13 mouse cellular contexts compared by ENCODE assay signal in the genomic region with DNA sequence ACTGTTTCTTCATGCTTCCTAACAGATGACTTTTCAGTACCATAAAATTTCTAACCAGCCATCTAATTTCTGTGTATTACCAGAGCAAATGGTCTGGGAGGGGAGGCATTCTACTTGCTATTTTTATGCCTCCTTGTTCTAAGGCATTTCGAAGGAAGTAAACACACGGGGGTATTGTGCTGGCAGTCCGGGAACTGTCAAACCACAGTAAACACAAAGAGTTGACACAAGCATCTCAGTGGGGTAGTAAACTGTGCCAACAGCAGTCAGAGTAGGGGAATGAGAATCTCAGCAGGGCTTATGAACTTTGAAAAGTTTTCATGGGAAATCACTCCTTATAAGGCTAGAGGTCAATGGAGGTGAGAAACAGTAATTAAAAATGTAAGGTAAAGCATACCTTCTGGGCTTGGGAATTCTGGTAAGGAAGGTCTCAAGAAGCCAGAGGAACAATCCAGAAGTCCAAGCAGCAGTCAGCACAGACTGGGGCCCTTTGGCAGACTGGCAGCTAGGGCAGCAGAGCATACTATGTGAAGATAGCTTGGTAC. TPM values are rescaled to one million over a fixed set of nuclear protein-coding genes. Genes with fewer than 3 reads are reported as not detected.
A peak's percentile ranks its signal among the peaks of the same experiment; 100 is the strongest.
DNase-seq lines count a peak whose midpoint lies in the region; ATAC-seq and TF ChIP-seq lines count a peak whose summit lies in the region.
"Had no signal": no experiment of that assay in that cellular context is flagged by ENCODE, and none has a peak within 500 bp of the region (broad histone marks: within the 10 kb centered on the region; RNA-seq: fewer than 3 reads in every experiment).

No protein-coding gene starts in this region.

- WGBS in heart, embryonic 12.5 days: 50% methylated on average over 3 of the region's 3 CpGs
- 5% methylated on average over 3 of the region's 3 CpGs for WGBS in lung, adult 2 months
- 48% methylated on average over 3 of the region's 3 CpGs for WGBS in kidney, embryonic 16.5 days
- 9% methylated on average over 3 of the region's 3 CpGs for WGBS in macrophage (ENCODE audit: missing documents)
- 70% methylated on average over 3 of the region's 3 CpGs for whole genome bisulfite sequencing in forebrain, embryonic 10.5 days

- H3K4me2 ChIP-seq in heart, embryonic 12.5 days: no peak overlapping the region
- no peak overlapping the region for H3K4me2 ChIP-seq in kidney, embryonic 16.5 days (replicated peaks; ENCODE audit: low read depth, low read length)
- H3K4me2 ChIP-seq: limb, embryonic 13.5 days had no signal

- no peak for TF ChIP-seq CTCF in lung, adult 2 months (IDR thresholded peaks at IDR 0.05; ENCODE audit: insufficient read depth, low read length)

- ATAC-seq in heart, embryonic 12.5 days (ENCODE audit: insufficient number of reproducible peaks, low FRiP score): no peak
- ATAC-seq in kidney, embryonic 16.5 days (ENCODE audit: low FRiP score, low TSS enrichment): no peak

- H3K9me3 ChIP-seq in heart, embryonic 12.5 days (replicated peaks): no peaks in the 10 kb centered on the region
- H3K9me3 ChIP-seq in kidney, embryonic 16.5 days (ENCODE audit: low read length): no peaks in the 10 kb centered on the region
- H3K9me3 ChIP-seq in forebrain, embryonic 10.5 days: no peaks in the 10 kb centered on the region
- H3K9me3 ChIP-seq: G1E; limb, embryonic 13.5 days; midbrain, embryonic 10.5 days had no signal

- no peak overlapping the region for H3K4me3 ChIP-seq in heart, embryonic 12.5 days
- H3K4me3 ChIP-seq in lung, adult 2 months (replicated peaks; ENCODE audit: extremely low read depth, low read depth, low read length): no peak overlapping the region
- H3K4me3 ChIP-seq in kidney, embryonic 16.5 days (ENCODE audit: low read length): no peak overlapping the region
- no peak overlapping the region for H3K4me3 ChIP-seq in macrophage (ENCODE audit: inconsistent target)
- H3K4me3 ChIP-seq in forebrain, embryonic 10.5 days: no peak overlapping the region
- H3K4me3 ChIP-seq: limb, embryonic 13.5 days; midbrain, embryonic 10.5 days had no signal

- DNase-seq in heart, adult 8-10 months (ENCODE audit: low spot score): peak; percentile 18
- peak; percentile 24 to 53 for DNase-seq in lung, adult 18-20 months
- no peak for DNase-seq in lung, adult 2 months
- no peak for DNase-seq in natural killer cell, adult 2 months (ENCODE audit: low spot score in 2 of 2)
- DNase-seq in forebrain, embryonic 10.5 days (ENCODE audit: extremely low spot score, low spot score): no peak
- DNase-seq: cerebellum, adult 11 months; gastrocnemius, postnatal 25 days had no signal

- H3K36me3 ChIP-seq in heart, embryonic 12.5 days: peaks cover 4% of the 10 kb centered on the region; the same call in 1 of the 2 replicates
- H3K36me3 ChIP-seq in kidney, embryonic 16.5 days (ENCODE audit: insufficient read depth, low read length): peaks cover 4% of the 10 kb centered on the region; the same call in 1 of the 2 replicates
- H3K36me3 ChIP-seq in macrophage (ENCODE audit: inconsistent target): peaks cover 19% of the 10 kb centered on the region; the same call in 1 of the 2 replicates
- H3K36me3 ChIP-seq in forebrain, embryonic 10.5 days (replicated peaks): peaks cover 7% of the 10 kb centered on the region; the same call in 1 of the 2 replicates
- H3K36me3 ChIP-seq: limb, embryonic 13.5 days had no signal

- H3K27ac ChIP-seq in heart, embryonic 12.5 days (ENCODE audit: poor library complexity, severe bottlenecking): no peak overlapping the region
- H3K27ac ChIP-seq in kidney, embryonic 16.5 days (ENCODE audit: low read length): 0 out of 2 replicates have a peak overlapping the region, but pooled peaks have one; percentile 29
- peak overlapping the region; percentile 19 for H3K27ac ChIP-seq in macrophage
- H3K27ac ChIP-seq in forebrain, embryonic 10.5 days: no peak overlapping the region
- H3K27ac ChIP-seq: limb, embryonic 13.5 days; midbrain, embryonic 10.5 days had no signal

- H3K79me2 ChIP-seq in macrophage (ENCODE audit: inconsistent target): peaks cover 100% of the 10 kb centered on the region

- H3K9ac ChIP-seq in heart, embryonic 12.5 days: no peak overlapping the region
- H3K9ac ChIP-seq in kidney, embryonic 16.5 days (replicated peaks; ENCODE audit: low read length): no peak overlapping the region
- H3K9ac ChIP-seq: limb, embryonic 13.5 days had no signal

- H3K4me1 ChIP-seq in heart, embryonic 12.5 days (replicated peaks): peaks cover 11% of the 10 kb centered on the region; the same call in 1 of the 2 replicates
- H3K4me1 ChIP-seq in lung, adult 2 months (ENCODE audit: control insufficient read depth, insufficient read depth, low read length): peaks cover 11% of the 10 kb centered on the region
- H3K4me1 ChIP-seq in kidney, embryonic 16.5 days (ENCODE audit: insufficient read depth, low read length): peaks cover 15% of the 10 kb centered on the region
- peaks cover 8% of the 10 kb centered on the region for H3K4me1 ChIP-seq in forebrain, embryonic 10.5 days

- H3K27me3 ChIP-seq in heart, embryonic 12.5 days (replicated peaks): no peaks in the 10 kb centered on the region
- H3K27me3 ChIP-seq in kidney, embryonic 16.5 days (ENCODE audit: insufficient read depth, low read length): no peaks in the 10 kb centered on the region
- no peaks in the 10 kb centered on the region for H3K27me3 ChIP-seq in forebrain, embryonic 10.5 days (ENCODE audit: poor library complexity, severe bottlenecking)
- H3K27me3 ChIP-seq: limb, embryonic 13.5 days had no signal

- TF ChIP-seq POLR2A in lung, adult 2 months (IDR thresholded peaks at IDR 0.05; ENCODE audit: borderline replicate concordance, extremely low read depth, low read depth, low read length): no peak

RNA-seq across cellular contexts. Expression of a gene that starts 7.8 kb away (rescaled TPM):
- 10 to 100 TPM; 19.9 to 25.2 (median 23.0) TPM for total RNA-seq in heart, adult 8-10 months (2022)
- polyA plus RNA-seq in heart, embryonic 12.5 days (2016; fragmentation: Nextera tagmentation; extraction: Ambion mirVana): 12.4 and 12.9 TPM in 2 replicates
- 35.0 and 41.0 TPM in 2 replicates for polyA plus RNA-seq in lung, adult 2 months (2012; rRNA removed)
- 26.1 and 29.2 TPM in 2 replicates for polyA plus RNA-seq in kidney, embryonic 16.5 days (2015; fragmentation: Nextera tagmentation; extraction: Ambion mirVana)
- 100 to 1,000 TPM; 199 to 476 (median 357) TPM for total RNA-seq in macrophage (2018; cell fraction: chromatin; rRNA removed)
- 100 to 1,000 TPM in 12 of 26 experiments, 10 to 100 TPM in 14; 65.1 to 130 (median 93.2) TPM for total RNA-seq in macrophage (2018; cell fraction: cytosol; rRNA removed)
- 100 to 1,000 TPM; 149 to 347 (median 242) TPM for total RNA-seq in macrophage (2018; cell fraction: nucleus; rRNA removed)
- polyA plus RNA-seq in macrophage (2018): 44.1 to 131 TPM (median 73.3 TPM) in 3 replicates
- 20.5 and 21.9 TPM in 2 replicates for polyA plus RNA-seq in forebrain, embryonic 10.5 days (2016; fragmentation: Nextera tagmentation; extraction: Ambion mirVana)

Comparison
In these comparisons a context has a peak if more than half of its experiments do, and no peak if none do; other contexts are left out.
1. DNase-seq: peak in heart, adult 8-10 months (single experiment) and lung, adult 18-20 months (2 of 2); none in lung, adult 2 months (single experiment), natural killer cell, adult 2 months (0 of 2) and forebrain, embryonic 10.5 days (single experiment).
2. H3K27ac ChIP-seq: peak in kidney, embryonic 16.5 days (single experiment) and macrophage (single experiment); none in heart, embryonic 12.5 days (single experiment) and forebrain, embryonic 10.5 days (single experiment).